Mouse (Mus musculus) olfactory bulb, adult 2 months (tissue): ENCODE data around the gene Ugp2. TPM values are rescaled to one million over a fixed set of nuclear protein-coding genes. Genes with fewer than 3 reads are reported as not detected.

Experiments used
- H3K27ac ChIP-seq: fragments of 200-500 bp; 2 replicates; pipeline ENCODE4 v1.5.1; 2012; ENCODE audit warnings: low read depth, low read length; ENCODE audit not compliant: insufficient read depth
- H3K4me1 ChIP-seq: fragments of 200-500 bp; 2 replicates; pipeline ENCODE4 v1.6.1; 2012; ENCODE audit warnings: low read length; ENCODE audit not compliant: control insufficient read depth, insufficient read depth
- H3K4me3 ChIP-seq: fragments of 200-500 bp; 2 replicates; pipeline ENCODE4 v1.5.1; 2012; ENCODE audit warnings: mild to moderate bottlenecking, low read depth, low read length, moderate library complexity; ENCODE audit not compliant: insufficient read depth
- CTCF ChIP-seq: fragments of 200-500 bp; IDR thresholded peaks from 2 replicates; pipeline ENCODE4 v1.5.1; 2012; ENCODE audit warnings: low read depth, mild to moderate bottlenecking, low read length, moderate library complexity; ENCODE audit not compliant: insufficient read depth
- POLR2A ChIP-seq: fragments of 200-500 bp; IDR thresholded peaks from 2 replicates; pipeline ENCODE4 v1.6.1; 2012; ENCODE audit warnings: mild to moderate bottlenecking, low read depth, low read length, moderate library complexity; ENCODE audit not compliant: insufficient read depth
- WGBS: fragments of 180-500 bp; shearing (Covaris S2); methylation state at CpG from one replicate; pipeline ENCODE4 v1.1.7; 2018; 5-methylcytosine and 5-hydroxymethylcytosine counted together
- polyA plus RNA-seq: library from polyadenylated mRNA; stranded (reverse); fragments of >200 nt; gene quantifications from 2 replicates; pipeline ENCODE4 v1.2.4, GENCODE M21; 2012; ENCODE audit warnings: low replicate concordance; ENCODE audit not compliant: missing spikeins, insufficient read depth, insufficient read length

Ugp2 gene
- polyA plus RNA-seq, result not detected in 2 replicates

DNA sequence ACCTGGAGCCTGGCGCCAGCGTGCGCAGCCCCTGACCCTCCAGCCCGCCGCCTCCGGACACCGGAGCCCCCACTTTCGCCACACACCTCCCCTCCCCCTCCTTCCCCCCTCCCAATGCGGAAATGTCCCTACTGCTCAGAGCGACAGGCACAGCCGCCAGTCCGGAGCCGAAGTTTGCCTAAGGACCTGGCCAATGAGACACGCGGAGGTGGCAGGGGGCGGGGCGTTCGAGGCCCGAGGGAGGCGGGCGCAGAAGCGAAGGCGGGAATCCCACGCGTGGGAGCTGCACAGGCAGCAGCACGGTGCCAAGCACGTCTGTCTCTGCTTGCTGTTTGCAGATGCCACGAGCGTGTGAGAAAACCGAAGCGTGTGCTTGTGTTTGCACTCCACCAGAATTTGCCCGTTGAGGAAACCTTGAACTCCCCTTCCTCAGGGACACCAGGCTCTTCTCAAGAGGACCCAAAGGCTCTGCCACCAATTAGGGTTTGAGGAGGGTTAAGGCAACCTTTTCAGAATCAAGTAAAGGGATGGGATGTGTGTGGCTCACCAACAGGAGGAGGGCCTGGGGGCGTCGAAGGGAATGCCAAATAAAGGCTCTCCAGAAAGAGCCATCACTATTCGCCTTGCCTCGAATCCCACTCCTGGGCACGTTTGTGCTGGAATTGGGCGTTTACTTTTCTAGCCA, at the start of gene Ugp2:
Ugp2 (minus strand) TSS at position 80 of the 685 bp plus-strand sequence.
- no peak for TF ChIP-seq CTCF
- peak; percentile 29; the same call in 1 of the 2 replicates for TF ChIP-seq POLR2A
- H3K4me1 ChIP-seq, result peaks cover 4% of the 10 kb centered on the region; the same call in 1 of the 2 replicates
- H3K4me3 ChIP-seq, result peak within 1 kb of the TSS; percentile 79
- WGBS, result 3% methylated on average over 38 of the region's 38 CpGs
- H3K27ac ChIP-seq, result peak within 1 kb of the TSS; percentile 54; the same call in 1 of the 2 replicates

DNA sequence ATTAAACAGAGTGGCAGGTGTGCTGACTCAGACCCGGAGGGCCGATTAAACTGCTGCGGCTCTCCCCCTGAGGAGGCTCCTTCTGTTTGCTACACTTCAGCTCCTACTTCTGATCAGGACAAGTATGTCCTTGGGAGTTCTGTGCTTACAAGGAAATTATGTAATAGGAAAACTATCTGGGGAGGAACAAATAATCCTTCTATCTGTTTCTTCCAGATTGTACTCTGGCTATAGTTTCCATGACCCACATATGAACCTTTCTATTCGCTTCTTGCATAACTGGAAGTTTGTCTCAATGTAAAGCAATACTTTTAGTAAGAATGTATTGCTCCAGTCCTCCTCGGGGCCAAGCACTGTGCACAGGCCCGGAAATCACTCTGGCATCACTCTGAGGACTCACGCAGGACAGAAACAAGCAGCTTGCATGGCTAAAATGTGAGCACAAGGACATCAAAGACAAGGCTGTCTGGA, 43.9 kb upstream of the Ugp2 start:
- Histone ChIP-seq H3K4me1 (peaks cover 2% of the 10 kb centered on the region; the same call in 1 of the 2 replicates), H3K27ac (no peak overlapping the region), H3K4me3 (no peak overlapping the region)
- 51% methylated on average over 7 of the region's 7 CpGs for WGBS
- TF ChIP-seq CTCF (no peak), POLR2A (no peak)

DNA sequence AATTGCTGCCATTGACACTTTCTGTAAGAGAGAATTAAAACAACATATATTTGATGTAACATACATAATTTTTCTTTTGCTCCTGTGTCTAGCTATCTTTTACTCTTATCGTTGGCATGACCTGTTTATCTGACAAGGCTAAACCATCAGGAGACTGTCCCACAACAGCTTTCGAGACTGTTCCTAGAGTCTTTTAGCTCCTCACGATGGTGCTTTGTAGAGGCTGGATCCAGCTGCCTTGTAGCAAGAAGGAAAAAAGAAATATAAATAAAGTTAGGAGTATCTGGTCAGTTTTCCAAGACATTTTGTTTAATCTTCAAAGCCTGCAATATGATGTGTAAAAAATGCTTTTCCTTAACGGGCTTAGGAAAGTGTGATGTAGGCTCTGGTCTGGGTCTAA, 35.7 kb upstream of the Ugp2 start:
- Histone ChIP-seq H3K27ac (no peak overlapping the region), H3K4me3 (no peak overlapping the region), H3K4me1 (no peaks in the 10 kb centered on the region)
- WGBS, result 92% methylated on average over 4 of the region's 4 CpGs
- TF ChIP-seq POLR2A (no peak), CTCF (no peak)

DNA sequence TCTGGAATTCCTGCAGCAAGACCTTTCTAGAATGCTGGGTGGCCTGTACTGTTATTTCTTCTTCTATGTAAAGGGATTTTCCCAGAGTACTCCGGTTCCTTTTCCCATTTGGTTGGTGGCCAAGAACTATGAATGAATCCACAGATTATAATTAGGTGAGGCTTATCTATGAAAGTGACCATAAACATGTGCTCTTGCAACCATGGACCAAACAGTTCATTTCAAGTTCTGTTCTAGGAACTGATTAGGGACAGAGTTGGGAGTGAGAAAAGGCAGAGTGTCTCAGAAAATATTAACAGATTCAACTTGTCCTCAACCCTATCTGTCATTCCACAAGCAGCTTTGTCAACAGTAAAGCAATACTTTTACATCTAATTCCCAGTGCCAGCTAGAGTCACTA, 35.1 kb upstream of the Ugp2 start:
- H3K27ac ChIP-seq, result no peak overlapping the region
- WGBS, result 71% methylated on average over 1 of the region's 1 CpGs
- no peak for TF ChIP-seq POLR2A
- TF ChIP-seq CTCF, result no peak

DNA sequence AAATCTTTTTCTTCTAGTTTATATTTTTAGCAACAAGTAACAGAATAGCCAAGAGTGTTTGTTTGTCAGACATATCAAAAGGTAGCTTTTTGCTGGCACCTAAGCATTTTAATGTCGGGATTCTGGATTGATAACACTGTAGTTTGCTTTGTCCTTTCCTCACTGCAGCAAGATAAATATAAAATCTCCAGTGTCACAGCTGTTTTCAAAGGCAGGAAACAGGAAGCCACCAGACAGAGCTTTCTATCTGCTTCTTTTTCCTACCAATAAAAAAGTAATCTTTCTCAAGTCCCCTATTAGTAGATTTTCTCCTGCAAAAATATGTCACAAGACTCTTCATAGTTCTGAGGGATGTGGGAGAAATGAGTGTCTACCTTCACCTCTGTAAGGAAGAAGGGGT, 32.9 kb upstream of the Ugp2 start:
- H3K4me1 ChIP-seq, result no peaks in the 10 kb centered on the region
- H3K4me3 ChIP-seq, result no peak overlapping the region
- no peak overlapping the region for H3K27ac ChIP-seq
- no peak for TF ChIP-seq CTCF
- no peak for TF ChIP-seq POLR2A
- 67% methylated on average over 1 of the region's 1 CpGs for WGBS

More for the DNA sequence above, 35.1 kb upstream of the Ugp2 start:
- H3K4me1 ChIP-seq, result no peaks in the 10 kb centered on the region
- no peak overlapping the region for H3K4me3 ChIP-seq

DNA sequence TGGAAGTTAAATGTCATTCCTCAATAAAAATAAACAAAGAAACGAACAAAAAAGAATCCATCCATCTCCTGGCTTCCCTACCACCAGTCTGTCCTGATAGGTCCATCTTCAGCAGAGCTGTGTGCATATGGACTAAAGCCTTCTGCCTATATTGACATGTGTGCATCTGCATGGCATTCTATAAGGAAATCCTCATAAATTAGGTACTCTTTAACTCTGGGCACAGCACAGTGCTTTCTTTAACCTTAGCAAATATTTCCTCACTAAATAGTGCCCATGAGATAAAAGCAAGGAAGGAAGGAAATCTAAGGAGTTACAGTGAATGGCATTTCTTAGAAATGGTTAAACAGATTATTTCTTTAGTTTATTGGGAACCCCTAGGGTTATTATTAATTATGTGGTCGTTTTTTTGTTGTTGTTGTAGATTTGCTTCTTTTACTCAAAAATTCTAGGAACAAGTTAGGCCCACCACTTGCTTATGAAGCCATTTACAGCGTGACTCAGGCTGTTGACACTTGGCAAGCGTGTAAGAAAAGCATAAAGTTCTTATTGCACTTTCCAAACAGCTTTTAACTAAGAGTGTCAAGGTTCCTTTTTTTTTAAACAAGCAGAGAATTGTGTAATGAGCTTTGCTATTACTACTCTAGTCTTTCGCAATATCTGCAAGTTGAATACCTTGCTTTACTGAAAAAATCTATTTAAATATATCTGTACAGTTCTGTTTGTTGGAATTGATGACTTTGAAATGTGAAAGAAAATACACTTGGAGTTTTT, 31.7 kb upstream of the Ugp2 start:
- no peak overlapping the region for H3K27ac ChIP-seq
- no peak for TF ChIP-seq POLR2A
- H3K4me3 ChIP-seq, result no peak overlapping the region
- WGBS, result 68% methylated on average over 5 of the region's 5 CpGs
- H3K4me1 ChIP-seq, result no peaks in the 10 kb centered on the region

DNA sequence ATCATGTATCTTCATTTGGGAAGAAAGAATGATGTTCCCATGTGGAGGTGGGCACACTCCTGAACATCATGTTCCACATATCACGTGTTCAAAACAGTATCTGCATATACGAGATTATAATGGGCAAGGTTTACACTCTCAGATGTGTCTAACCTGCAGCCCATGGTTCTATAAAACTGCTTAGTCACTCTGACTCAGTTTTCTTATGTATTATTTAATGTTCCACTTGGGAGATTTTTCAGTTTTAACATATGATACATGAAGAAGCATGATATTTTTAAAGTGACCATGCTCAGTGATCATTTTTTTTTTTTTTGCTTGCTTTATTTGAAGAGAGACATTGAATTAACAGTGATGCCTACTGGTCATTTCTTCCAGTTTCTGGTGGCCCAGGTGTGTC, 30.2 kb upstream of the Ugp2 start:
- TF ChIP-seq POLR2A (no peak), CTCF (no peak)
- H3K27ac ChIP-seq, result no peak overlapping the region
- WGBS, result 93% methylated on average over 2 of the region's 2 CpGs
- H3K4me1 ChIP-seq, result no peaks in the 10 kb centered on the region
- no peak overlapping the region for H3K4me3 ChIP-seq

DNA sequence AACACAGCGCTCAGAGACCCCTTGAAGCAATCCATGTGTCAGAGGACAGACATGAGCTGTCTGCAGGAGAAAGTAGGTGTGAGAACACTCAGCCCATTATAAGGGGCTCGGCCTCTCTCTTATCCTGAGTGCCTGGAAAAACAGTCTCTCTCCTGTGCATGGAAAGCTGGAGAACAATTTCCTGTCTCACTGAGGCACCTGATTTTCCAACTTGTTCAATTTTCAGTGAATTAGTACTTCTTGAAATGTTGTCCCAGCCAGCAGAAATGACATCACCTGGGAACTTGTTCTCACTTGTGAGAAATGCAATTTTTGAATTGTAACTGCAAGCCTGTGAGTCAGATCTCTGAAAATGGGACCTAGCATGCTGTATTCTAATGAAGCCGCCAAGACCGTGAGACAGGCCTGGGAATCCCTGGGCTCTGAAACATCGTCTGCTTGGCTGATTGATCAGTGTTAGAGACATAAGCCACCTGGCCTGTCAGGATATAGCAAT, 28.2 kb upstream of the Ugp2 start:
- H3K27ac ChIP-seq, result no peak overlapping the region
- whole genome bisulfite sequencing, result 75% methylated on average over 5 of the region's 5 CpGs
- no peak overlapping the region for H3K4me3 ChIP-seq
- TF ChIP-seq CTCF (no peak), POLR2A (no peak)
- no peaks in the 10 kb centered on the region for H3K4me1 ChIP-seq

DNA sequence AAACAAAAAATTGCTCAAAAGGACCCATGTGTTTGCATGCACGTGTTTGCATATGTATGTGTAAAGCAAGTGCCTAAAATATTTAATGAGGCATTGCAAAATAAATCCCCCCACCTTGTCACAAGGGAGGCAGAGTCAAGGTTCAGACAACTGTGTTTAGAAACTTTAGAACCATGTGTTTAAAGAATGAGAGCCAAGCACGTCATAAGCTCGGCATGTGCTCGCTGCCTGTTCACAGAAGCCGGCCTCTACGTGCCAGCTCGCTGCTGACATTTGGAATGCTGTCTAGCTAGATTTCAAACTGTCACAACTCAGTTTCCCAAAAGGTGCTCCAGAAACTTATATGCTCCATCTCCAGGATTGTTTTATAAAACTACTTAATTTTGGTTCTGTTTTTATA, 27.5 kb upstream of the Ugp2 start:
- H3K4me1 ChIP-seq, result no peaks in the 10 kb centered on the region
- TF ChIP-seq CTCF (no peak), POLR2A (no peak)
- WGBS, result 63% methylated on average over 7 of the region's 7 CpGs
- H3K4me3 ChIP-seq, result no peak overlapping the region
- no peak overlapping the region for H3K27ac ChIP-seq
